Mouse (Mus musculus) testis, adult 2 months (tissue): ENCODE results near the gene Olfr196.
"Not testable (repeated sequence)": the region's sequence is repeated elsewhere in the genome, so short reads cannot be mapped to it uniquely, and the experiment has no call there.

Source experiments
- CTCF ChIP-seq: fragments of 200-500 bp; IDR thresholded peaks from 2 replicates; pipeline ENCODE4 v1.5.1; 2012; ENCODE audit warnings: low read depth, mild to moderate bottlenecking, inconsistent platforms, low read length, moderate library complexity; ENCODE audit not compliant: control insufficient read depth, insufficient read depth, insufficient replicate concordance
- POLR2A ChIP-seq: fragments of 200-500 bp; IDR thresholded peaks from 2 replicates; pipeline ENCODE4 v1.6.1; 2012; ENCODE audit warnings: low read depth, mild to moderate bottlenecking, inconsistent platforms, low read length, moderate library complexity; ENCODE audit not compliant: control insufficient read depth

- not testable (repeated sequence) for TF ChIP-seq POLR2A, CTCF
Observed at GRCm38 (mm10) chr16:59217861-59218260, 47.6 kb upstream of the Olfr196 start.
